Mouse (Mus musculus) heart, postnatal 0 days (tissue): ENCODE measurements at regions not wholly inside any gene's neighbourhood (a gene's known extent, or its start where the extent isn't known, plus 50 kb on each side); places are given as distances from the start of the nearest gene placed in this dataset.

Source experiments
- ATAC-seq: fragments of 200-750 bp; cut with Nextera tagmentation; 2 replicates; pipeline ENCODE4 v1.8.0; 2017; ENCODE audit warnings: low read depth, moderate number of reproducible peaks, moderate library complexity; ENCODE audit not compliant: insufficient read depth
- DNase-seq: peaks from one replicate; pipeline ENCODE4 v3.0.0-alpha.2; 2016; ENCODE audit warnings: low spot score
- H3K27ac ChIP-seq: fragments of 300-500 bp; sonication (generic); 2 replicates; pipeline ENCODE4 v1.5.1; 2014; ENCODE audit warnings: low read depth, mild to moderate bottlenecking
- H3K27me3 ChIP-seq: fragments of 300-500 bp; sonication (generic); 2 replicates; pipeline ENCODE4 v1.6.1; 2014; ENCODE audit warnings: low read length, mixed read lengths; ENCODE audit not compliant: control insufficient read depth, insufficient read depth
- H3K36me3 ChIP-seq: fragments of 300-500 bp; sonication (generic); replicated peaks from 2 replicates; pipeline ENCODE4 v1.6.1; 2014; ENCODE audit warnings: low read length, mixed read lengths; ENCODE audit not compliant: control insufficient read depth, insufficient read depth
- H3K4me1 ChIP-seq: fragments of 300-500 bp; sonication (generic); 2 replicates; pipeline ENCODE4 v1.6.1; 2014; ENCODE audit warnings: antibody characterized with exemption; ENCODE audit not compliant: control insufficient read depth, insufficient read depth
- H3K4me2 ChIP-seq: fragments of 300-500 bp; sonication (generic); 2 replicates; pipeline ENCODE4 v1.6.1; 2014; ENCODE audit warnings: low read depth, mild to moderate bottlenecking, low read length, moderate library complexity
- H3K4me3 ChIP-seq: fragments of 300-500 bp; sonication (generic); 2 replicates; pipeline ENCODE4 v1.5.1; 2014; ENCODE audit warnings: low read depth, low read length
- H3K9ac ChIP-seq: fragments of 300-500 bp; sonication (generic); replicated peaks from 2 replicates; pipeline ENCODE4 v1.6.1; 2014; ENCODE audit warnings: low read depth, low read length, mixed read lengths
- H3K9me3 ChIP-seq: fragments of 300-500 bp; sonication (generic); replicated peaks from 2 replicates; pipeline ENCODE4 v1.6.1; 2016; ENCODE audit warnings: low read length; ENCODE audit not compliant: control insufficient read depth
- CTCF ChIP-seq: IDR thresholded peaks from 2 replicates; pipeline ENCODE4 v1.5.1; 2016; ENCODE audit warnings: antibody characterized with exemption, control low read depth, low read depth
- EP300 ChIP-seq: IDR thresholded peaks from 2 replicates; pipeline ENCODE4 v1.6.1; 2016; ENCODE audit warnings: antibody characterized with exemption, low read depth
- WGBS: fragments of 180-500 bp; shearing (Covaris S2); extraction: QIAGEN DNeasy Blood & Tissue Kit; methylation state at CpG from one replicate; pipeline ENCODE4 v1.1.7; 2014; 5-methylcytosine and 5-hydroxymethylcytosine counted together

- ATAC-seq (no peak), DNase-seq (no peak)
- WGBS, result 77% methylated on average over 7 of the region's 7 CpGs
- Histone ChIP-seq H3K27ac (no peak overlapping the region), H3K9me3 (peaks cover 5% of the 10 kb centered on the region; the same call in 1 of the 2 replicates), H3K4me1 (no peaks in the 10 kb centered on the region), H3K4me3 (no peak overlapping the region), H3K36me3 (no peaks in the 10 kb centered on the region), H3K4me2 (no peak overlapping the region), H3K9ac (no peak overlapping the region), H3K27me3 (no peaks in the 10 kb centered on the region)
- TF ChIP-seq EP300 (no peak), CTCF (no peak)
Measured at GRCm38 (mm10) chr16:28982901-28983300, 53.4 kb upstream of the Mb21d2 start.
